Mouse (Mus musculus): ENCODE results near the gene Synpo2l.
A peak's percentile ranks its signal among the peaks of the same experiment; 100 is the strongest.

The Synpo2l gene

GRCm38 (mm10) chr14:20681742-20682141 is 13.6 kb upstream of the Synpo2l start:
- DNase-seq (ENCODE audit: low read depth, low spot score) = no peak

GRCm38 (mm10) chr14:20677906-20678305 is 9.8 kb upstream of the Synpo2l start:
- DNase-seq (ENCODE audit: low read depth, low spot score) = no peak

- peak; percentile 92 for DNase-seq (ENCODE audit: low read depth, low spot score)
These were observed 6.1 kb upstream of the Synpo2l start, which contains the start of gene Sec24c for GRCm38 (mm10) chr14:20674064-20674833. Sec24c (plus strand) TSS chr14:20674308.

- peak; percentile 47 for DNase-seq (ENCODE audit: low read depth, low spot score)
These were observed 5.5 kb upstream of the Synpo2l start for GRCm38 (mm10) chr14:20673735-20674063.

GRCm38 (mm10) chr14:20672990-20673389 is 4.8 kb upstream of the Synpo2l start:
- DNase-seq (ENCODE audit: low read depth, low spot score) = peak; percentile 58

- no peak for DNase-seq (ENCODE audit: low read depth, low spot score)
These were observed 685 bp downstream of the Synpo2l start for GRCm38 (mm10) chr14:20667469-20667868.

GRCm38 (mm10) chr14:20664436-20664835 is 3.7 kb downstream of the Synpo2l start:
- DNase-seq (ENCODE audit: low read depth, low spot score) = no peak

GRCm38 (mm10) chr14:20663601-20664000 is 4.6 kb downstream of the Synpo2l start:
- no peak for DNase-seq (ENCODE audit: low read depth, low spot score)

GRCm38 (mm10) chr14:20662740-20663139 is 5.4 kb downstream of the Synpo2l start:
- DNase-seq (ENCODE audit: low read depth, low spot score) = no peak

- no peak for DNase-seq (ENCODE audit: low read depth, low spot score)
These were observed 6.4 kb downstream of the Synpo2l start for GRCm38 (mm10) chr14:20661661-20662331.

- peak; percentile 96 for DNase-seq (ENCODE audit: low read depth, low spot score)
These were observed 7.1 kb downstream of the Synpo2l start for GRCm38 (mm10) chr14:20660827-20661660.

GRCm38 (mm10) chr14:20659687-20660086 is 8.5 kb downstream of the Synpo2l start:
- DNase-seq (ENCODE audit: low read depth, low spot score) = no peak

- DNase-seq (ENCODE audit: low read depth, low spot score) = no peak
These were observed 9.3 kb downstream of the Synpo2l start for GRCm38 (mm10) chr14:20658902-20659301.

- DNase-seq (ENCODE audit: low read depth, low spot score) = no peak
These were observed 9.8 kb downstream of the Synpo2l start for GRCm38 (mm10) chr14:20658326-20658725.

- no peak for DNase-seq (ENCODE audit: low read depth, low spot score)
These were observed 11.8 kb downstream of the Synpo2l start, which contains the start of gene Myoz1 for GRCm38 (mm10) chr14:20656361-20656760. Myoz1 (minus strand) TSS chr14:20656540.

- DNase-seq (ENCODE audit: low read depth, low spot score) = no peak
These were observed 12.4 kb downstream of the Synpo2l start for GRCm38 (mm10) chr14:20655731-20656130.

GRCm38 (mm10) chr14:20654690-20655421 is 13.3 kb downstream of the Synpo2l start:
- no peak for DNase-seq (ENCODE audit: low read depth, low spot score)

- DNase-seq (ENCODE audit: low read depth, low spot score) = no peak
These were observed 16.4 kb downstream of the Synpo2l start for GRCm38 (mm10) chr14:20651722-20652256.

- DNase-seq (ENCODE audit: low read depth, low spot score) = no peak
These were observed 17.2 kb downstream of the Synpo2l start for GRCm38 (mm10) chr14:20651000-20651399.

- no peak for DNase-seq (ENCODE audit: low read depth, low spot score)
These were observed 21.8 kb downstream of the Synpo2l start for GRCm38 (mm10) chr14:20646381-20646780.

GRCm38 (mm10) chr14:20645547-20645946 is 22.6 kb downstream of the Synpo2l start:
- DNase-seq (ENCODE audit: low read depth, low spot score) = no peak
